Mouse (Mus musculus) liver, postnatal 0 days (tissue): Measurements from ENCODE around the gene Ltb.

ENCODE experiments used
- CTCF ChIP-seq: sonication (generic); IDR thresholded peaks from 2 replicates; pipeline ENCODE4 v1.5.1; 2016; ENCODE audit warnings: antibody characterized with exemption, low read depth
- EP300 ChIP-seq: IDR thresholded peaks from 2 replicates; pipeline ENCODE4 v1.6.1; 2016; ENCODE audit warnings: antibody characterized with exemption, low read depth, mild to moderate bottlenecking

- TF ChIP-seq EP300 = no peak
- TF ChIP-seq CTCF = no peak
Observed at GRCm38 (mm10) chr17:35210593-35210992, 16.4 kb downstream of the Ltb start.
